Mouse (Mus musculus) embryonic facial prominence, embryonic 14.5 days (tissue): ENCODE measurements around the gene Foxk2. TPM values are rescaled to one million over a fixed set of nuclear protein-coding genes. Genes with fewer than 3 reads are reported as not detected.
A peak's percentile ranks its signal among the peaks of the same experiment; 100 is the strongest.

Source experiments
- ATAC-seq: fragments of 200-750 bp; cut with Nextera tagmentation; 2 replicates; pipeline ENCODE4 v1.8.0; 2017; ENCODE audit warnings: low read depth, moderate number of reproducible peaks, moderate TSS enrichment
- DNase-seq: peaks from one replicate; pipeline ENCODE4 v3.0.0-alpha.2; 2015; ENCODE audit warnings: low spot score
- H3K27ac ChIP-seq: fragments of 300-500 bp; sonication (generic); replicated peaks from 2 replicates; pipeline ENCODE4 v1.5.1; 2014; ENCODE audit warnings: low read depth, mild to moderate bottlenecking, low read length, moderate library complexity
- H3K27me3 ChIP-seq: fragments of 300-500 bp; sonication (generic); replicated peaks from 2 replicates; pipeline ENCODE4 v1.6.1; 2014; ENCODE audit warnings: low read length; ENCODE audit not compliant: control insufficient read depth, insufficient read depth
- H3K36me3 ChIP-seq: fragments of 300-500 bp; sonication (generic); 2 replicates; pipeline ENCODE4 v1.6.1; 2014; ENCODE audit warnings: low read length, mixed read lengths; ENCODE audit not compliant: control insufficient read depth, insufficient read depth
- H3K4me1 ChIP-seq: fragments of 300-500 bp; sonication (generic); 2 replicates; pipeline ENCODE4 v1.6.1; 2014; ENCODE audit warnings: antibody characterized with exemption, low read length; ENCODE audit not compliant: control insufficient read depth, insufficient read depth
- H3K4me2 ChIP-seq: fragments of 300-500 bp; sonication (generic); 2 replicates; pipeline ENCODE4 v1.6.1; 2014; ENCODE audit warnings: low read depth, mild to moderate bottlenecking, low read length, moderate library complexity, mixed read lengths
- H3K4me3 ChIP-seq: fragments of 300-500 bp; sonication (generic); 2 replicates; pipeline ENCODE4 v1.5.1; 2014; ENCODE audit warnings: low read depth, mild to moderate bottlenecking, low read length
- H3K9ac ChIP-seq: fragments of 300-500 bp; sonication (generic); 2 replicates; pipeline ENCODE4 v1.6.1; 2014; ENCODE audit warnings: low read depth, mild to moderate bottlenecking, low read length, moderate library complexity, mixed read lengths
- H3K9me3 ChIP-seq: fragments of 300-500 bp; sonication (generic); 2 replicates; pipeline ENCODE4 v1.6.1; 2016; ENCODE audit warnings: low read length; ENCODE audit not compliant: control insufficient read depth
- WGBS: fragments of 180-500 bp; shearing (Covaris S2); extraction: QIAGEN DNeasy Blood & Tissue Kit; methylation state at CpG from one replicate; pipeline ENCODE4 v1.1.7; 2014; 5-methylcytosine and 5-hydroxymethylcytosine counted together
- polyA plus RNA-seq: library from polyadenylated mRNA; unstranded; fragments of >200 nt; fragmentation: Nextera tagmentation; extraction: Ambion mirVana; gene quantifications from 2 replicates; pipeline ENCODE4 v1.2.1, GENCODE M21; 2014

Foxk2 gene
- 9.9 and 10.2 TPM in 2 replicates for polyA plus RNA-seq

DNA sequence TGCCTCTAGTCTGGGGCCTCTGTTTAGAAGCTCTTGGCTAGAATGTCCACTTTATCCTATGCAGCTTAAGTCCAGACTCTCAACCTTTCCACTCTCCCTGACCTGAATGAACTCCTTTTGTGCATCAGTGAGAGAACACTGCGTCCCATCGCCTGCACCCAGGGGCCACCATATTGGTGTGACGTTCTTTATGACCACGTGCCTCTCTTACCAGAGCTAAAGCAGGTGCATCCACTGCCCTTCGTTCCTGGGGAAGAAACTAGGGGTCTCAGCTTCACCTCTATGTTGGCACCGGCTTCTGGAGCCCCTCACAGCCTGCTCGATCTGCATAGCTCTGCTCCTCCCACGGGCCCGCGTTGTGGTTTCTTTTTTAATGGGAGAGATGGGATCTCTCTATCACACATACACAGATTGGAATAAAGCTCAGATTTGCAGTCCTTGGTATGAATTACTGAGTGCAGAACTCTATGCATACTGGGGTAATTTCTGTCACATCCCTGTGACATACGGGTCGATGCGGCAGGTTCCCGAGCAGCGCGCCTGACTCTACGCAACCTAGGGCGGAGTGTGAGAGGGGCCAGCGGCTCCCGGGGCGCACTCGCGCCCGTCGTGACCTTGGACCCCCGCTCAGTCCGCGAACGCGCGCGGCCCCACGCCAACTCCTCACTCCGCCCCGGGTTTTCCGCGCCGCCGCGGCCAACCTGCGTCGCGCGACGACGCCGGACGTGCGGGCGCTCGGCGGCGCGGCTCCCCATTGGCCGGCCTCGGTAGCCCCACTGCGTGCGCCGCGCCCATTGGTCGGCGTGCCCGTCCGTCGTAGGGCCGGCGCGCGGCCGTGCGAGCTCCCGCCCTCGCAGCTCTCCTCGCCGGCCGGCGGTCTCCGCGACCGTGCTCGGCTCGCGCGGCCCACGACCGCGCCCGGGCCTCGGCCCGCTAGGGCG lies at the start of gene Foxk2:
Gene Foxk2, plus strand, starts transcription at position 831 of the 941 bp plus-strand sequence.
- Histone ChIP-seq H3K36me3 (peaks cover 37% of the 10 kb centered on the region), H3K4me1 (peaks cover 9% of the 10 kb centered on the region), H3K9me3 (no peaks in the 10 kb centered on the region), H3K27me3 (no peaks in the 10 kb centered on the region), H3K4me2 (peak within 1 kb of the TSS; percentile 91), H3K9ac (peak within 1 kb of the TSS; percentile 95), H3K27ac (peak within 1 kb of the TSS; percentile 85), H3K4me3 (peak within 1 kb of the TSS; percentile 96)
- DNase-seq (peak; percentile 96), ATAC-seq (peak; percentile 99)
- WGBS = under 1% methylated on average over 50 of the region's 91 CpGs

DNA sequence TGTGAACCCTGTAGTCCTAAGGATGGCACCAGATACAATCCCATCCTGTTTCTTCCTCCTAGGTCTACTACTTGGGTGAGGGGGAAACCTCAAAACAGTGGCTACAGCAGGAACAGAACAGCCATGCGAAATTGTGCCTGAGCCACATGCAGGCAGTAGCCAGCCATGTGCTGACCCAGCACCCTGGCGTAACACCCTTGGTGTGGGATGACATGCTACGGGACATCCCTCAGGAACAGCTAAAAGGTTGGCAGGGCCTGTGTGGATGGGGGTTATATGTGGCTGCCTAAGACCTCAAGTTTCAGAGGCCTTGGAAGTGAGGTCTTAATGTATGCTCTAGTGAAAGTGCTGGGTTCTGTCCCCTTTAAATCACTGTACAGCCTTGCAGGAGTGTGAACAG lies 43.0 kb upstream of the Foxk2 start:
- H3K36me3 ChIP-seq = peaks cover 65% of the 10 kb centered on the region
- no peak for ATAC-seq

DNA sequence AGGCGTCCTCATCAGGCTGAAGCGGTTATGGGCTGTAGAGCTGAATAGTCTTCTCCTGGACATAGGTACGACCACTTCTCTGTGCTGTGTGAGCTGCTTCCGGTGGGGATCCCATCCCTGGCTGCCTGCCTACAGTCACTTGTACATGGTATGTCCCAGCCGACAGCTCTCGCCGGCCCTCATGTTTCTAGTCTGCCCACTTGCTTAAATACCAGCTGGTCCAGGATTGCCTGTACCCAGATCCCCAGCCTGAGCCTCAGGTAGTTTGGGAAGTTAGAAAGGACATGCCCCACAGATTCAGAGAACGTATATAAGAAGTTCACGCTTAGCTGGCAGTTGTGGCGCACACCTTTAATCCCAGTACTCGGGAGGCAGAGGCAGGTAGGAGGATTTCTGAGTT lies 40.0 kb upstream of the Foxk2 start:
- H3K4me1 ChIP-seq = no peaks in the 10 kb centered on the region
- WGBS = 90% methylated on average over 11 of the region's 11 CpGs
- no peak overlapping the region for H3K4me3 ChIP-seq
- no peak overlapping the region for H3K9ac ChIP-seq
- H3K36me3 ChIP-seq = peaks cover 78% of the 10 kb centered on the region
- no peak overlapping the region for H3K27ac ChIP-seq
- no peaks in the 10 kb centered on the region for H3K27me3 ChIP-seq
- H3K4me2 ChIP-seq = no peak overlapping the region
- no peak for ATAC-seq
- no peaks in the 10 kb centered on the region for H3K9me3 ChIP-seq
- no peak for DNase-seq

More for the DNA sequence above, 43.0 kb upstream of the Foxk2 start:
- Histone ChIP-seq H3K4me2 (no peak overlapping the region), H3K9ac (no peak overlapping the region), H3K4me1 (no peaks in the 10 kb centered on the region), H3K4me3 (no peak overlapping the region), H3K27ac (no peak overlapping the region), H3K27me3 (no peaks in the 10 kb centered on the region), H3K9me3 (no peaks in the 10 kb centered on the region)
- WGBS = 92% methylated on average over 3 of the region's 3 CpGs
- DNase-seq = no peak

DNA sequence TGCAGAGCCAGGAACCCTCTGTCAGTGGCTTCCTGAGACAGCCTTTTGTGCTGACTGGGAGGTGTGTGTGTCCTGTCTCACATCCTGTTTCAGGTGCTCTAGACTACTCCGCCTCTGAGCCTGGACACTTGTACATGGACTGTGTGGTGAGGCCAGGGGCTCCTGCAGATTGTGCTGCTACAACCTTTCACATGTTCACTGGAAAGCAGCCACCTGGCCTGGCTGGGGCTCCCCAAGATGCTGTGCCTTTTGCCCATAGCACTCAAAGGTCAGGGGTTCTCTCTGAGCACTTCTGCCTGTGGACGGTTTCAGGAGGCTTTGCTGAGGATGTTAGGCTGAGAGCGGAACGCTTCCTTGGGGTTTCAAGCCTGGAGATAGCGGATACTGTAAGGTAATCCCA lies 39.0 kb upstream of the Foxk2 start:
- 86% methylated on average over 5 of the region's 5 CpGs for WGBS
- DNase-seq = no peak
- Histone ChIP-seq H3K27ac (no peak overlapping the region), H3K4me1 (no peaks in the 10 kb centered on the region), H3K36me3 (peaks cover 88% of the 10 kb centered on the region), H3K4me3 (no peak overlapping the region), H3K9ac (no peak overlapping the region), H3K27me3 (no peaks in the 10 kb centered on the region), H3K9me3 (no peaks in the 10 kb centered on the region), H3K4me2 (no peak overlapping the region)
- ATAC-seq = no peak

DNA sequence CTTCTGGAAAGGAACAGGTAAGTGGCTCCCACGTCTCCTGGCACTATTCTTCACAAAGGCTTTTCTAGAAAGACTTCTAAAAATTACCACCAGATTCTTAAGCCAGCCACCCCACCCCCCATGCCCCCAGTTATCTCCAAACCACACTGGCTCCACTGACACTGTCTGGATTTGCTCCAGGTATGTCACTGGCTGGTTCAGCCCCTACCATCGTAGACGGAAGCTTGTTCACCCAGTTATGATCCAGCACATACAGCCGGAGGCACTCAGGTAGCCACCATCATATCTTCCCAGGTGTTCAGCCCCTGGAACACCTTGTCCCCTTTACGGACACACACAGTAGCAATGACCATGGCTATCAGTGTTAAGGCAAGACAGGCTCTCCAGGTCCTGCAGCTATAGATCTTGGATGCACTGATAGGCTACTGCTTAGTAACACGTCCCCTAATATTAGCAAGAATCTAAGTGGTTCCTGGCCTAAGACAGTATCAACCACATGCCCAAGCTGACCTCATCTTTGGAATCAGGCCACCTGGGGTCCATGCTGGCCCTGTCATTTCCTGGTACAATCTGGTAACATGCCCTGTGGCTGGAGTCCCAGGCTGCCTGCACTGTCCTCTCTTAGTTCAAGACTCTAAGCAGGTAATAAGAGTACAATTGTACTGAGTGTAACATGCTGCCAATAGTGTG lies 38.3 kb upstream of the Foxk2 start:
- Histone ChIP-seq H3K9ac (no peak overlapping the region), H3K27me3 (no peaks in the 10 kb centered on the region), H3K4me2 (no peak overlapping the region), H3K9me3 (no peaks in the 10 kb centered on the region), H3K36me3 (peaks cover 90% of the 10 kb centered on the region), H3K4me3 (no peak overlapping the region), H3K4me1 (no peaks in the 10 kb centered on the region), H3K27ac (no peak overlapping the region)
- no peak for ATAC-seq
- DNase-seq = no peak
- 91% methylated on average over 6 of the region's 6 CpGs for WGBS

DNA sequence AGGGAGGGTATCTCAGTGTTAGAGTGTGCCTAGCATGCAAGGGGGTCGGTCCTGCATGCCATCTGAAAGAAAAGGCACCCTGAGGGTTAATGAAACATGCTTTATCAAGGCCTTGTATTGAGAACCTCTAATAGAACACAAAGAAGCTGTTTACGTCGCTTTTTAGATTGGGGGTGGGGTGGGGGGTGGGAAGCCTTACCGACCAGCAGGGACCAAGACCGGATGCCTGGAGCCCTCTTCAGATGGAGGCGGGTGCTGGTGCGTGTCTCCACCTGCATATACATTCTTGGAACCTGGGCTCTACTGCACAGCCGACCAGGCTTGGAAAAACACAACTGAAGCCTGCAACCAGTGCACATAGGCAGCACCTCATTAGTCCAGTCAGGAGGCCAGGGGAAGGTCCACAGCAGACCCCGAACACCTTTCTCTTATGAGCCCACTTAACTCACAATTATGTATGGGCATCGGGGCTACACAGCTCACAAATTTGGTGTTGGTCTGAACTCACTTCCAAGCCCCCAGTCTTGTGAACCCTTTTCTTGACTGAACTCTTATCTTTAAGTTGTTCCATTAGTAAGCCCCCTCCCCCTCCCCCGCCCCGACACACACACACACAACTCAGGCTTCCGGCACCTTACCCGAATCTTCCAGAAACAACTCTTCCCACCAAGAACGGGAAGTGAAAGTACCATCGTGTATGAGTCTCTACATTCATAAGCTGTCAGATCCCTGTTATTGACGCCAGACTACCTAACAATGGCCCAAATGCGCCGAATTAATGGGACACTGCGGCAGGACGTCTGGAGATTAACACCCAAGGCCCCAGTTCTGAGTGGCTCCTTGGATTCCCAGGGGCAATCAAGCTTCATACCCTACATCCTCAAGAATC lies 31.4 kb upstream of the Foxk2 start:
- Histone ChIP-seq H3K9me3 (no peaks in the 10 kb centered on the region), H3K27ac (peak overlapping the region; percentile 84), H3K27me3 (no peaks in the 10 kb centered on the region), H3K4me1 (peaks cover 17% of the 10 kb centered on the region), H3K4me3 (peak overlapping the region; percentile 78), H3K4me2 (peak overlapping the region; percentile 85), H3K9ac (peak overlapping the region; percentile 84), H3K36me3 (peaks cover 41% of the 10 kb centered on the region)
- ATAC-seq (no peak; the same call in 1 of the 2 replicates), DNase-seq (peak; percentile 32)
- WGBS = 23% methylated on average over 21 of the region's 21 CpGs

DNA sequence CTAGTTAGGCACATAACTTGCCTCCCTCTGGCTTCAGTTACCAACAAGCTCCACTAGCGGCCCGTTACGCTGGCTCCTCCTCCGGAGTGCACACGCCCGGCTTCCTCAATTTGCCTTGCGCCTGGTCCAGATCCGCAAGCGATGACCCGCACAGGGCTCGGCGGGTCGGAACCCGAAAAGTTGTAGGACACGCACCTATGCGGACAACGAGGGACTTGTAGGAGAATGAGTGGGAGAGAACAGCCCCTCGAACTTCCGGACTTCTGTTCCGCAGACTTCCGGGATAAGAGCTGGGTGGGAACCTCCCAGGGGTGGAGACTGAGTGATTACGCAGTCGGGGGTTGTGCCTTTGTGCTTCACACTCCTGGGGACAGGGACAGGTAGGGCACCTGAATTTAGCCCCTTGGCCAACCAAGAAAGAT lies 30.8 kb upstream of the Foxk2 start, which contains the start of gene Cybc1:
Gene Cybc1, minus strand, starts transcription at position 305 of the 422 bp plus-strand sequence.
- Histone ChIP-seq H3K9ac (peak within 1 kb of the TSS; percentile 84), H3K27ac (peak within 1 kb of the TSS; percentile 84), H3K4me2 (peak within 1 kb of the TSS; percentile 85), H3K27me3 (no peaks in the 10 kb centered on the region), H3K36me3 (peaks cover 35% of the 10 kb centered on the region), H3K4me3 (peak within 1 kb of the TSS; percentile 78), H3K4me1 (peaks cover 17% of the 10 kb centered on the region), H3K9me3 (no peaks in the 10 kb centered on the region)
- peak; percentile 92 for ATAC-seq
- WGBS = under 1% methylated on average over 23 of the region's 23 CpGs
- DNase-seq = peak; percentile 93

DNA sequence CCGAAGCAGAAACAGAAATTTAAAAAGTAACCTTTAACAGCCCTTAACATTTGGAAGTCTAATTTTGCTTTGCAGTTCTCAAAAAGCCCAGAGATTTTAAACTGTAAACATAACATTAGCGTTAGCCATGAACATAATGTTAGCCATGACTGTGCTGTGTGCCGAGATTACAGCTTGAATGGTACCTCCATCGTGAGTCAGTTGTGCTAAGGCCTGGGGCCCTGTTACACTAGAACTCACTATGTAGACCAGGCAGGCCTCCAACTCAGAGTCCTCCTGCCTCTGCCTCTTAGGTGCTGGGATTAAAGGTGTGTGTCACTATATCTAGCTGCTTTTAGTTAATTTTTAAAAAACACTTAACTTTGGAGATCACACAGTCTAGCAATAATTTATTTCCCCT lies 28.6 kb upstream of the Foxk2 start:
- Histone ChIP-seq H3K9me3 (no peaks in the 10 kb centered on the region), H3K4me1 (peaks cover 22% of the 10 kb centered on the region), H3K4me2 (no peak overlapping the region), H3K27me3 (no peaks in the 10 kb centered on the region), H3K4me3 (no peak overlapping the region), H3K27ac (no peak overlapping the region), H3K36me3 (peaks cover 13% of the 10 kb centered on the region), H3K9ac (no peak overlapping the region)
- DNase-seq (no peak), ATAC-seq (no peak)
- 78% methylated on average over 4 of the region's 4 CpGs for WGBS
